Mouse (Mus musculus) embryo, embryonic 11 days (tissue): Measurements from ENCODE around the gene Cpne2.
A peak's percentile ranks its signal among the peaks of the same experiment; 100 is the strongest.

Source experiments
- DNase-seq: peaks from one replicate; pipeline ENCODE4 v3.0.0-alpha.2; 2015

The Cpne2 gene

DNA sequence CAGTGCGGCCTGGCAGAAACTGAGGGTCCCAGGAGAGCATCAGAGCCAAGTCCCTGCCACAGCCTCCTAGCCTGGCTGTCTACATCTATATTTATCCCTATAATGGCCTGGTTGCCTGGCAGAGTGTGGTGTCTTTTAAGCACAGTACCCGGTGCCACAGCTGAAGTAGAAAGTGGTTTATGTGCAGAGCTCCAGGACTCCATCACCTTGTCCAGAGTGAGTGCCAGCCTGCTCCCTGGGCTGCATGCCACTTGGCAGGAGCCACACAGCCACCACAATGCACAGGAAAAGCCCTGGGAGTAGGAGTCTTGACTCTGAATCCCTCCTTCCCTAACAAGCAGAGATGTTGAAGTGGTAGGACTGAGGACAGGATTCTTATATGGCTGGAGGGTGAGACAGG, 4.7 kb downstream of the Cpne2 start:
- DNase-seq = no peak

DNA sequence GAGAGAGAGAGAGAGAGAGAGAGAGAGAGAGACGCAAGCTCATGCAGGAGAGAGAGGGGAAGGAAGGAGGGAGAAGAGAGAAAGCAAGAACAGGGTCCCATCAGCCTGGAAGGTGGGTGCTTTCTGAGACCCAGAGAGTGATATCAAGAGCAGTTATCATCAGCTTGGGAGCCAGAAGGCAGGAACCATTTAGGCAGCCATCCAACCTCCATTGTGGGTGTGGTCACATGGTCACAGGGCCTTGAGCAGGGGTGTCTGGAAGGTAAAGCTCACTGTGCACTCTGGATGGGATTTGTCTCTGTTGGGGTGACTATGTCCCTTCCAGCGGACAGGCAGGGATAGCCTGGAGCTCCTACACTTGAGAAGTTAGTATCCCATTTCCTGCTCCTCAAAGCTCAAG, 7.2 kb downstream of the Cpne2 start:
- DNase-seq = no peak

DNA sequence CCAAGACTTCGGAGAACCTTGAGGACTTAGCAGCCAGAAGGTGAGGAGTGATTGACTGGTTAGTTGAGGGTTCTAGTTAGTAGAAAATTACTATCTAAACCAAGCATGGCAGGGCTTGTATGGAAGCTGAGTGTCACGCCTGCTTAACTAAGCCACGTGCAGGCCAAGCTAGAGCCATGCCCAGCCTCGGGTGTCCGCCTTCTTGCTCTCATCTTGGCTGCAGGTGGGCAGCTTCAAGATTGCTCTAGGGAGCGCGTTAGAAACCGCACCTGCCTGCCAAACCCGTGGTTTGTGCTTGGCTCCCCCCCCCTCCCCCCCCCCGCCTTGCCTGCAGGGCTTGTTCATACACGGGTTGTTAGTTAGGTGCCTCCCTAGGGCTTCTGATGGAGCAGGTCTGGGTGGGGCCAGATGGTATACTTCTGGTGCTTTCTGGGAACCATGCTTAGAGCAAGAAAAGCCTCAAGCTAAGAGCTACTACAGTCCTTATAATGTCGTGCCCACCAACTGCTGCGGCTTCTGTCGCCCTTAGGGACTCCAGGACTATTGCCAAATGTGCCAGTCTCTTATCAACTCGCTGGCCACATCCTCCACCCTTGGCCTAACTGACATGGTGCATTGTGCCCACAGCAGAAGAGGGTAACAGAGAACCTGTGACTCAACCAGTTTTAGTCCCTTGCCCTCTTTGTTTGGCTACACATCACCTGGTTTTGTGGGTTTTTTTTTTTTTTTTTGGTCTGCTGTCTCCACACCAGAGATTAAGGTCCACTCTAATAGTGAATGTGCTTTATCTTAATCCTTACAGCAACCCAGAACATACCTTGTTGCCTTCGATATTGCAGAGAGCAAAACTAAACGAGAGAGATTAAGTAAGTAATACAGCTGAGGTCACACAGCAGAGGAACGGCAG, 8.4 kb downstream of the Cpne2 start:
- no peak for DNase-seq

DNA sequence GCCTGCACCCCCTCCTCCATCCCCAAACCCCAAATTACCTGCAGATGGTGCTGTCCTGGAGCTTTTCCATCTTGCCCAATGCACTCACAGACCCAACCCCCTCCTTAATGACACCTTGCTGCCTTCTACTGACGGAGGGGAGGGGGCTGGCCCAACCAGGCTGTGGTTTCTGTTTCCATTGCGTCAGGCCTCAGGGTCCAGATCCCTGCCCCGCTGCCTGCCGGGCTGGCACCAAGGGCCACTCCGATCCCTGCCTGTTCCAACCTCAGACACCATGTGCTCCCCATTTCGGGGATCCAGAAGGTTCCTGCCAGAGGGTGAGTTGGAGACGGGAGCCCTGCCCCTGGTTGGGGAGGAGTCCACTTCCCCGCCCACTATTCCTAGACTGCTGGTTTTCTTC, 11.2 kb downstream of the Cpne2 start:
- no peak for DNase-seq

DNA sequence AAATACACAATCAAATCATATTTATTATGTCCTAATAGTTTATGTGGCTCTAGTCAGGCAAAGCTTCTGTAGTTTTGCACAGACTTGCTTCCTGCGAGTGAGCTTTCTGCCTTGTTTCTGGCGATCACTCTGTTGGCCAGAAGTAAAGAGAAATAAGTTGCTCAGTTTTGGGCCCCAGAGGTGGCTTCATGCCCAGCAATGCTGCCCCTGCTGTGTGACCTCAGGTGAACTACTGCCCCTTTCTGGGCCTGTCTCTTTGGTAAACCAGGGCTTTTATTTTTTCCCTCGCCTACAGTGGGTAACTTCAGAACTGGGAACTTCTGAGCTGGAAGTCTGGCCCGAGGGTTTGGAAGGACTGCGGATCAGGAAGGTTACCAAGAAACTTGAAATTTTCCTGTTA, 16.3 kb downstream of the Cpne2 start:
- no peak for DNase-seq

DNA sequence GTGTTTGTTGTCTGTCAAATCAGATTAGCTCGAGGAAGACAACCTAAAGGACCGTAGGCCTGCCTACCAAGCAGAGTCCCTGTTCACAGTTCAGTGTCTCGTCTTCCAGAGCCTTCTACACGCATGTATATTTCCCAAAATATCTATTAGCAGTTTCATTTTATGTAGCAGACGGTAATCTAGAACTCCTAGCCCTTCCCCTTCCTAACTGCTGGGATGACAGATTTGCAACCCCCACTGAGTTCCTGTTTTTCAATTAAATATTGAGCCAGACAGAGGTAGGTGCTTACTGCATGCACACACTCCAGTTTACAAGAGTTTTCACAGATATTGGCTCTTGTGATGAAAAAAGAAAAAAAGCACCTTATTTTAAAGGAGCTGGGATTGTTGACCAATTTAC, 16.7 kb downstream of the Cpne2 start:
- no peak for DNase-seq

DNA sequence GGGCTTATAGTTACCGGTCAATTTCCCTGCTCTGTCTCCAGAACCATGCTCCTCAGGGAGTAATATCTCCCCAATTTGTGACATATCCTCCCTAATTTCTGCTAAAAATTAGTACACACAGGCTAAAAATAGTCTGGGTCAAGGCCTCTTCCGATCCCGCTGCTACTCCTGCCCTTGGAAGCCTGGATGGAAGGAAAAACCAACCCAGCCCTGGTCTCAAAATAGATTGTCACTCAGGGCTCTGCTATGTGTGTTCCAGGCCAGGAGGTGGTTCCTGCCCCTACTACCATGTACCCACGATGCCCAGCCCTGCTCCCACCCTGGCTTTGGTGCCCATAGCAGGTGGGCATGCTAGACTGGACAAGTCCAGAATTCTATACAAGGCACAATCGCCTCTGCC, 17.2 kb downstream of the Cpne2 start:
- no peak for DNase-seq

DNA sequence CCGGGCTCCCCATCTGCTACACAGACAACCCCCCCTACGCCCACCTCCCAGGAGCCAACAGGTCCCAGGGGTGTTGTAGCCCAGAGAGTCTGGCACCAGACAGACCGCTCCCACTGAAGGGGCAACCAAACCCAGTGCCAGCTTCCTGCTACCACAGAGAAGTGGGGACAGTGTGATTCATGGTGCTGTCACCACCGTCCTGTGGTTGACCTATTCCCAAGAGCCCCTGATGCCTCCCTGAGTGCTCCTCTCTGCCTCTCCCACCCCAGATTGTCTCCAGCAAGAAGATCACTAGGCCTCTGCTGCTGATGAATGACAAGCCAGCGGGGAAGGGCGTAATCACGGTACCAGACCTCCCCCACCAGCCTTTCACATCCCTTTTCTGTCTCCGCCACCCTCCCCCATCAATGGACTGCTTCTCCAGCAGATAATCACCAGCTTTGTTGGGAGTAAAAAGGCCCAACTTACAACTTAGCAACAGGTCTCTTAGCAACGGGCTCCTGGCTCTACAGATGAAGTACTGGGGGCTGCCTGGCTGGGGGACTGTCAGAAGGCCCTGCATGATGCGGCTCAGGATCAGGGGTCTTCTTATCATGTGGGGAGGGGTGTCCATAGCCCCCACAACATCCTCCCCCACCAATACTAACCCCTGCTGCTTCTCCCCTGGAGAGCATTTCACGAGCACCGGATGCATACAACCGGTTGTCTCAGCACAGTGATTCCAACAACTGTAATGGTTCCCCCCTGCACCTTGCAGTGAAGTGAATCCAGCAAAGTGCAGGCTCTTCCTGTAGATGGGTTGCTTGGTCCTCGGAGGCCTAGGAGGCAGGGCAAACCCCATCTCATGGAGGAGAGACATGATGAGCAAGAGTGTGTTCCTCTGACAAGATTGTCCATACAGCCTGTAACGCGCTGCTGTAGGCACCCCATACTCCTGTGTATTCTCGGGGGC, 19.0 kb downstream of the Cpne2 start:
- peak; percentile 86 for DNase-seq

DNA sequence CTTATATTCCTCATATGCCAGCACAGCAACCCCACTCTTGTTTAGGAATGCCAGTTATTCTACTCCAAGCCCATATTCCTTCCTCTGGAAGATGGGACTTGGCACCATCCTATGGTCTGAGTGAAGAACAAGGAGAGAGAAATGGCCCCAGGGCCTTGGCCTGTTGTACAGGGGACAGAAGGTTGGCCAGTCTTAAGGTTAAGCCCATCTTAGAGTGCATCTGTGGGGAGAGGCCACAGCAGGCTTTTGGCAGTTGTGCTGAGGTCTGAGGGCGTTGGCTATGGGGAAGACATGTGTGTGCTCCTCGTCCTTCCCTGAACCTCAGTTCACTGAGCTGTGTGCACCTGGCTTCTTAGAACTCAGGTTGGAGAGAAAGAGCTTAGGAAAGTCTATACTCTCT, 19.9 kb downstream of the Cpne2 start:
- DNase-seq = no peak

DNA sequence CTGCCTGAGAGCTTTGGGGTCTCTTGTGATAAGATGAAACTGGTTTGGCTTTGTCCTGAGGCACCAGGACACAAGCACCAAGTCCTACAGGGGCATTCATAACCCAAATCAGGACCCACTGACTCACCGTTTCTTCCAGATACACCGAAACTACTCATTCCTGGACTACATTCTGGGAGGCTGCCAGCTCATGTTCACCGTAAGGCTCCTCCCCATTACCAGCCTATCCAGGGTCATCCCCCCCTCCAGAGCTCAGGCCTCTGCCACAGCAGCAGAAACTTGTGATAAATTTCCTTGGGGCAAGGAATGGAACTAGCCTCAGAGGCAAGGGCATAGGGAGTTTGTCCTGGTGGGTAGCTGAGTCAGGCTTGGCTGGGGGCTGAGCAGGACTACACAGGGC, 24.5 kb downstream of the Cpne2 start:
- DNase-seq = no peak

DNA sequence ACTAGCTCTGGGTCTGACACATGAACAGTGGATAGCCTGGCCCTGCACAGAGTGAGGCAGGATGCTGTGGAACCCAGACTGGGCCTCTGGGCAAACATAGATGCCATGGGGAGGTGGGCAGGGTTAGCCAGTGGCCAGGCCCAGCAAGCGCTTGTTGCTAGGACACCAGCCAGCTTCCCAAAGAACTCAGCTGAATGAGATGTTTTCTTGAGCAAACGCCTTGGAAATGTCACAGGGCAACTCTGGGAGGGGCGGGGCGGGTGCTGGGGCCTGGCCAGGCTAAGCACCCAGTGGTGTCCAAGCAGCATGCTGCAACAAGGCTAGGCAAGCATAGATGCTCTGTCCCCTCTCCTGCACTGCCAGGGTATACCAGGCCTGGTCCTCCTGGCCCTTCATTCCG, 28.5 kb downstream of the Cpne2 start:
- DNase-seq = peak; percentile 51

DNA sequence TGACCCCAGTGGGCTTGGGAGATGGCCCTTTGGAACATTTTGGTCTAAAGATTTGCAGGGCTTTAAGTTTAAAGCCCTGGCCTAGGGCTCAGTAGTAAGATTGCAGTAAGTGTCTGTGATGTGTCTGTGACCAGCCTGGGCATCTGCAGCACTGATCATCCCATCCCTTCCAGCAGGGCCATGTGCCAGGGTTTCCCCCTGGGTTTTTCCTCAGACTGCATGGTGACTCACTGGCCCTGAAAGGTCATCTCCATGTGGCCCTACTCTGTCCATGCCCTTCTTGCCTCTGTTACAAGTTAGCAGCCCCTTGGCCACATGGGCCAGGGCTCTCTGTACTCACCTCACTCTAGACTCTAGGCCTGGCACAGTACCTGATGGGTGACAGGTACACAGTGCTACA, 31.6 kb downstream of the Cpne2 start:
- DNase-seq = no peak

DNA sequence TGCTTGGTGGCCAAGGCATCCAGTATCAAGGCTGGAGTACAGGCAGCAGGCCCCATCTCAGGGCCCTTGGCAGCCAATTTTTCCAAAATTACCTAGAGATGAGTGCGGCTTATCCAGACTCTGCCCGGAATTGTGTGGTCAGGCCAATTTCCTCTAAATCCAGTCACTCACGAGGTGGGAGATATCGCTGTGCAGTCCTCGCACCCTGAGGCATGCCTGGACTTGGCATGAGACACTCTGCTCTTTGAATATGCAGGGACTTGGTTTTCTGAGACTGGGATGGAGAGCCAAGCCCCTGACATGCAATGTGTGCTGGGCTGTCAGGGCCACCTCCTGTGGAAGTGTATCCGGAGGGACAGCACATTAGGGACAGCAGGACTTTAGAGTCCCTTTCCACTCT, 33.2 kb downstream of the Cpne2 start:
- DNase-seq = no peak

DNA sequence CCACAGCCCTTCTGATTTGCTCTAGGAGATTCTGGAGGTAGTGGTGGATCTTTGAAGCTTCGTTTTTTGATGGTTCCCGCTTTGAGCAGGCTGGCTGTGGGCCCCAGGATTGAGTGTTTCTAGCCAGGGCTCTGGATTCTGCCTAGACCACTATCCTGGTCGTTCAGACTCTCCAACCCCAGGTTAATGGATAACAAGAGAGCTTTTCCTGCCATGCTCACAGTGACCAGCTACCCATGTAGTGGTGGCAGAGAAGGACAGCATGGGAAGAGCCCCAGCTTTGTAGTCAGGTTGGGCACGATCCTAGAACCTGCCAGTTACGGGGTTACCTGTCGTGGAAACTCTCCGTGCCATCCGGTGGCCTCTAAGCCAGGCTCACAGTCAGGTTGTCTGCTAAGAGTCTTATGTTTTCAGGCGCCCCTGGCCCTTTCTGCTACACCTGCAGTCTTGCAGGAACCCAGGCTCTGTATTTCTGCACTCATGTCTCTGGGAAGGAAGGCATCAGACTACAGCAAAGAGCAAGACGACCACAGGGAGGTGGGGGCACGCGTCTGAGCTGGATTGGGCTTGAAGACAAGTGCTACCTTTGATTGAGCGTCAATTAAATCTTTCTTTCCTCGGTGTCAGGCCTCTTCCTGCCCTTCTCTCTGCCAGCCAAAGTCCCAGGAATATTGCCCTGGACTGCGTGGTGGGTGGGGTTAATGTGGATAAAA, 33.8 kb downstream of the Cpne2 start:
- DNase-seq = no peak

DNA sequence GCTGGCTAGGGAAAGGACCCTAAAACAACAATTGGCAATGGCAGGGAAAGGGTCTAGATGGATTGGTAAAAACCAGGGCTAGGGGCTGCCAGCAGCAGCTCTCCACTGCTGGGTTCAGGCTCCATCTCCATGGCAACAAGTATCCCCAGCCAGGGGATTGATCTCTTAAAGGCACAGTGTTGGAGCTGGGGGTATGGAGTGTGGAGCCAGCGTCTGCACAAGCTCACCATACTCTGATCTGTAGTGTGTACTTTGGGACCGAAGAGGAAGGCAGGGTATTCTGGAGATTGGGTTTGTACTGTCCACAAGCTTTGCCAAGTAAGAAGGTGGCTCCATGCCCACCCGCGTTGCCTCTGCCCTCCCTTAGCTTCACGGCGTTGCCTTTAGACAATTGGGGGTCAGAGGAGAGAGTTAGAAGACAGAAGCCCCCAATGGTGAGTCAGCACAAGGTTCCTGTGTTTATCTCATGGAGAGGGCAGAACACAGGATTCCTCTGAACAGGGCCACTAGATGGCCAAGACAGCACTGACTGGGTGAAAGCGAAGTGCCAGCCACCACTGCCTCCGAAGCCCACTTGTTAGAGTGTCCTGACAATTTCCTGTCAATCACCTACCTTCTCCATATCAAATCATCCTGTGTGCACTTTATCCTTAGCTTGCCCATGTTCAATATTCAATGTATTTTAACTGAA, 34.5 kb downstream of the Cpne2 start:
- DNase-seq = peak; percentile 64

DNA sequence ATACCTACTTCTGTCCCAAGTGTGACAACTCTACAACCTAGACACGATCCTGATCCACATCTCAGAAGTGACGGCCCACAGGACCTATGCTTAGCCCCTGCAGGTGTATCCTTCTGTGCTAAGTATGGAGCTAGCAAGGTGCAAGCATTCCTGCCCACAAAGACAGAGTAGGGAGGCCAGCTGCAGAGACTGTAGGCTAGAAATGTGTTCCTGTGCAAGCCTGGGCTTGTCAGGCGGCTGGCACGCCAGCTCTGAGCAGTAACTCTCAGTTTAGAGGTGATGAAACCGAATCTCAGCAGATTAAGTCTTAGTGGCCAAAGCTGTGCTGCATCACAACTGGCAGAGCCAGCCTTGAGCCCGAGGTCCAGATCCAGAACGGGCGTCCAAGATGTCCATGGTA, 35.3 kb downstream of the Cpne2 start:
- no peak for DNase-seq

DNA sequence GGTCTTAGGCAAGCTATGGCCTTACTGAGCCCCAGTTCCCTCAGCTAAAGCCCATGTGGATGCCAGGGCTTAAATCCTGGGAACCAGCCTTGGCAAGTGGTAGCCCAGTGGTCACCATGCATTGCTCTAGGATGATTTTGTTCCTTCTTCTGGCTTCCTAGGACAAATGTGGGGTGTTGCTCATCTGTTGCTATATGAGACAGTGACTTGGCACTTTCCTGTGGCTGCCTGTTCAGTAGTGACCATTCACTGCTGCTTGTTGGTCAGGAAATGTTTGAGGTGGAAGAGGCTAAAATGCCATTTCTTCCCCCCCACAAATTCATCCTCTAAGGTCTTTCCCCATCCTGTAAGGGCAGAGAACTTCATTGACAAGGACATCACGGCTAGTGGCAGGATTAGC, 36.6 kb downstream of the Cpne2 start:
- DNase-seq = no peak

DNA sequence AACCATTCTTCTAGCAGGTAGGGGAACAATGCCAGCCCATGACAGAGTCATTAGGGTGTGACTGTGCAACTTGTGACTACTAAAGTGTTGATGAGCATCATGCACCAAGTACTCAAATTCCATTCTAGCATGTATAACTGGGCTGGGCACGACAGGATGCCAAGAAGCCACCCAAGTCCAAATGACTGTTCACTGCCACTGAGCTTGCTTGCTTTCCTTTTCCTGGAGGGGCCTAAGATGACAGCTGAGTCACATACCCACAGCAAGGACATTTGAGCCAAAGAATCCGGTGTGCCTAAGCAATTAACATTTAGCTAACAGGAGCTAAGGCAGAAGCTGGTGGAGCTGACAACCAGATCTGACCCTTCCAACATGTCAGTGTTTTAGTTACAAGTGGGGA, 39.1 kb downstream of the Cpne2 start:
- no peak for DNase-seq

DNA sequence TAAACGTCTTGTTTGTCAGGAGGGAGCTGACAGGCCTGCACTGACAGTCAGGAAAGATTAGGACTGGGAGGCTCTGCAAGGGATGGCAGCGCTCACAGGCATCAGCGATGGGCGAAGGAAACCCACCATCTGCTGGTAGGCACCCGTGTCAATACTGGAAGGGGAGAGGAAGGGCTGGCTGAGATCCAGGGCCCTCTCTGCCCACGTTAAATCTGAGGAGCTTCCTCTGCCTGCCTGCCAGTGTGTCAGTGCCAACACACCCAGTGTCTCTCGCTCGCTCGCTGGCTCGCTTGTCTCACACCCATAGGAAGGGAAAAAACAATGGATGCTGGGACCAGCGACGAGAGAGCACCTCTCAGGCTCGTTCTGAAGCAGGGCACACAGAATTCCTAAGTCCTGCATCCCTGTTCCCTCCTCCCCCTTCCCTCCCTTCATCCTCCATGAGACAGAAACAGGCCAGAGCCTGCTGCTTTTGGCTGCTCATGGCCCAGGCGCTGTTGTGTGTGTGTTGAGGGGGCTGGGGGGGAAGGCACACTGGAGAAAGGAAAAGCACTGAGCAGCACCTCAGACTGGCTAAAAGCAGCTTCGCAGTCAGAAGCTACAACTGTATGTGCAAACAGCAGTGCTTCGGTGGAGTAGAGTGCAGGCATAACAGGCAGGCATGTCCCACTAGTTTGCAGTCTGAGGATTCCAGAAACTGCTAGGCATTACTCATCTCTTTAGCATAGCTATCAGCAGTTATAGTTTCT, 41.5 kb downstream of the Cpne2 start:
- DNase-seq = no peak

DNA sequence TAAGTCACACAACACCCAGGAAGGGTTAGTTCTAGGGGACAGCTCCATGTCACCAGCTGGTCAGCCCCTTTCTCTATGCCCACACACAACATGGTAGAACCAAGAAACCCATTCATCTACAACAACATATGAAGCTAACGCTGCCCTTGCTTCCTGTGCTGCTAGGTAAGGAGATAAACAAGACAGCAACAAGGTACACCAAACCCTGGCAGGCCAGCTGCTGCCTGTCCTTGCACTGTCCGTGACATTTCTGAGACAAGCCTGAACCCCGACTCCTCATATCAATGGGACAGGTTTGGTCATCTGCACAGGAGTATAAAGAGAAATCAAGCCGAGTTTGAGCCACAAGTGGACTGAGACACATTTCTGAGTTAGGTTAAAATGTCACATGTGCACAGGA, 42.4 kb downstream of the Cpne2 start:
- no peak for DNase-seq

DNA sequence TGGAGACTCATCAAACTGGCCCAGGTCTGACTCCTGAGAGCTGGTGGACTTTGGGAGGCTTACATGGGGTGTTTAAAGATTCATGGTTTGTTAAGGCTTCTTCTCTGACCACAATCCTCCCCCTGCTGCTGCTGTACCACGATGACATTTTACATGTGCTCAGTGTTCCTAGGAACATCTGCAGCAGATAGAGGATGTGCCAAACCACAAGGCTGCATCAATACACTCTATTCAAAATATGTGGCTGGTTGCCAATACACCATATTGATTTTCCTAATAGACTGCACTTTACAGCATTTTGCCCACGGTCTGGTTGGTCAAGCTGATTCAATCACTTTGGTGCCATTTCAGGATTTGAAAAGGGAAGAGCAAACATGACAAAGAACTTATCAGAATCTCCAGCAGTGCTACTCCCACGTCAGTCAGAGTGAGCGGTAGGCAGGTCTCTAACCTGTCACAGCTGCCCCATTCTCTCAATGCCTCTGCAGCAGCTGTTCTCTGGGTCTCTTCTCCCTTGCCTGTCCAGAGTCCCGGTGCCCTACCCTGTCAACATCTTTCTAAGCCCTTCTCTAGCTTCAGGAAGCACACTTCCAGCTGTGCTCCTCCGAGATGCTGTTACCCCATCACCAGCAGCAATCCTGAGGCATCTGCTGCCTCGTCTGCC, 49.2 kb downstream of the Cpne2 start:
- no peak for DNase-seq
